In the genomic region with DNA sequence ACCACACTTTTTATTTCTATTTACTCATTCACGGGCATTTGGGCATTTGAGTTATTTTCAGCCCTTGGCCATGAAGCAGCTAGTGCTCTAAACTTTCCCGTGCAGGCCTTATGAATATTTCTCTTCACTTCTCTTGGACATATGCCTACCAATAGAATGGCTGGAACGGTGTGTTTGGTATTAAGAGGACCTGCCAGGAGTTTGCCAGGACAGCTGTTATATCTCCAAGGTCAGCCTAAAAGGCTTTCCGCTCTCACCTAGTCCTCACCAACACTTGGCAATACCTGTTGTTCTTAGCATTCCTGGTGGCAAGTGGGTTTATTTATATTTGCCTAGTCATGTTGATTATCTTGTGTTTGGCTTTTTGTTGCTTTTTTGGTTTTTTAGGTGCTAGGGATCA, we compare ENCODE assay signal across 12 mouse cellular contexts.
"Had no signal": no experiment of that assay in that cellular context is flagged by ENCODE, and none has a peak within 500 bp of the region (broad histone marks: within the 10 kb centered on the region; RNA-seq: fewer than 3 reads in every experiment).

No protein-coding gene starts in this region.

- H3K9ac ChIP-seq: liver, embryonic 14.5 days; midbrain, embryonic 15.5 days; neural tube, embryonic 12.5 days had no signal

- H3K27ac ChIP-seq: left cerebral cortex, adult 2 months; limb, embryonic 10.5 days; liver, embryonic 14.5 days; midbrain, embryonic 15.5 days; neural tube, embryonic 12.5 days had no signal

- H3K4me3 ChIP-seq: left cerebral cortex, adult 2 months; limb, embryonic 10.5 days; midbrain, embryonic 15.5 days; neural tube, embryonic 12.5 days had no signal

- H3K4me2 ChIP-seq: midbrain, embryonic 15.5 days; neural tube, embryonic 12.5 days had no signal

- ATAC-seq: lung, postnatal 0 days; midbrain, embryonic 15.5 days had no signal

- H3K9me3 ChIP-seq: limb, embryonic 10.5 days; midbrain, embryonic 15.5 days; neural tube, embryonic 12.5 days had no signal

- H3K27me3 ChIP-seq: midbrain, embryonic 15.5 days; neural tube, embryonic 12.5 days had no signal

- H3K4me1 ChIP-seq: limb, embryonic 10.5 days had no signal

- H3K36me3 ChIP-seq: midbrain, embryonic 15.5 days had no signal

- DNase-seq: kidney, adult 8-10 months; kidney, postnatal 10 days; lung, adult 2 months; lung, postnatal 36 days; thymus, adult 2 months; thymus, postnatal 25 days had no signal
